Mouse (Mus musculus) ZHBTc4 (cell line): ENCODE measurements at regions not wholly inside any gene's neighbourhood (a gene's known extent, or its start where the extent isn't known, plus 50 kb on each side); places are given as distances from the start of the nearest gene placed in this dataset.

Source experiments
- DNase-seq: peaks from one replicate; pipeline ENCODE4 v3.0.0-alpha.2; 2011; ENCODE audit warnings: low read depth, low spot score

DNA sequence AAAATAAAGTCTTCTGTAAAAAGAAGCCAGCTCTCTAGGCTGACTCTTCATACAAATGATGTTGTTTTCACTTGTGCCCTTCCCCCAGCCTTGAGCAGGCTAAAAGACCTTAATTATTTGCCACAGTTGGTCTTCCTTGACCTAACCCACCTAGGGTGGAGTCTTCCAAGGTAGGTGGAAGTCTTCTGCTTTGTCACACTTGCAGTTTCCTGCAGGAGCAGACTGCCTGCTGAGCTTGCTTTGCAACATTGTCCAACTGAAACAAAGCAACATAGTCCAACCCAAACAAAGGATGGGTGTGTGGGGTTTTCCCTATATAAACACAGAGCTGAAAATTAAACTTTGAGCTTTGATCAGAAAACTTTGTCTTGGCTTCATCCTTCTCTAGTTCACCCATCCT, 53.0 kb upstream of the Ppfia2 start:
- peak; percentile 22 for DNase-seq
